Mouse (Mus musculus) stomach, postnatal 0 days (tissue): Measurements from ENCODE around the gene Cep89.

Experiments used
- CTCF ChIP-seq: IDR thresholded peaks from 2 replicates; pipeline ENCODE4 v1.5.1; 2016; ENCODE audit warnings: antibody characterized with exemption, low read depth, mild to moderate bottlenecking, moderate library complexity
- EP300 ChIP-seq: optimal IDR thresholded peaks from 2 replicates; pipeline ENCODE3; 2016; ENCODE audit warnings: antibody characterized with exemption

DNA sequence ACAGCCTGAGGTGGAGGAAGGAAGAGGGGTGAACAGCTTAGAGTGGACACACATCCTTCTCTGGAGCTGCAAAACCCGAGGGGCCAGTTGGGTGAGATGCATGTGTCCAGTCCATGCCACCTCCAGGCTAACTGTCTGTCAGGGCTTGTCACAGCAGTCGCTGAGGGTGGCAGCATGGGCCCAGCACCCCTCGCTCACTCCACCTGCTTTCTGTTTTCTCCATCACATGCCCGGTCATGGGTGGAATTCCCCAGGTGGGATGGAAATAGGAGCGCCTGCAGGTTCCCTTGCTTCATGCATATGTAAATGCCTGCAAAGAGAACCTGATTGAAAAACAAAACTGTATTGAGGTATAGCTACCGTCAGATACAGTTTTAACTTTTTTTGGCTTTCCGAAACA is 22.6 kb upstream of the Cep89 start:
- TF ChIP-seq CTCF, result no peak
- TF ChIP-seq EP300, result no peak
